Mouse (Mus musculus) brain, embryonic 14.5 days (tissue): ENCODE measurements around the gene Olfr877. TPM values are rescaled to one million over a fixed set of nuclear protein-coding genes. Genes with fewer than 3 reads are reported as not detected.

ENCODE experiments used
- DNase-seq: peaks from one replicate; pipeline ENCODE4 v3.0.0-alpha.2; 2011; ENCODE audit warnings: low read depth
- CTCF ChIP-seq: fragments of 200-500 bp; IDR thresholded peaks from 2 replicates; pipeline ENCODE4 v1.5.1; 2012; ENCODE audit warnings: inconsistent platforms, mild to moderate bottlenecking, moderate library complexity, borderline replicate concordance; ENCODE audit not compliant: insufficient read depth, insufficient read length; ENCODE audit errors: extremely low read depth
- POLR2A ChIP-seq: fragments of 200-500 bp; IDR thresholded peaks from 2 replicates; pipeline ENCODE4 v1.6.1; 2012; ENCODE audit warnings: mild to moderate bottlenecking, inconsistent platforms, borderline replicate concordance; ENCODE audit not compliant: poor library complexity, insufficient read depth, insufficient read length, severe bottlenecking; ENCODE audit errors: extremely low read depth
- polyA plus RNA-seq: library from polyadenylated mRNA; depleted of rRNA; stranded (reverse); fragments of >200 nt; gene quantifications from 2 replicates; pipeline ENCODE4 v1.2.3, GENCODE M21; 2012; rRNA removed

Gene Olfr877
- not detected in 2 replicates for polyA plus RNA-seq

GRCm38 (mm10) chr9:37853969-37854368, at the start of gene Olfr877:
Gene Olfr877, plus strand, starts transcription at chr9:37854269.
- TF ChIP-seq POLR2A, result no peak
- TF ChIP-seq CTCF, result no peak
- DNase-seq, result no peak

GRCm38 (mm10) chr9:37807235-37807634, 46.8 kb upstream of the Olfr877 start:
- no peak for DNase-seq
- TF ChIP-seq CTCF (no peak), POLR2A (no peak)

- no peak for DNase-seq
- TF ChIP-seq CTCF (no peak), POLR2A (no peak)
Observed at GRCm38 (mm10) chr9:37808456-37808855, 45.6 kb upstream of the Olfr877 start.

GRCm38 (mm10) chr9:37808976-37809375, 45.1 kb upstream of the Olfr877 start:
- DNase-seq, result peak; percentile 14
- no peak for TF ChIP-seq CTCF

- TF ChIP-seq CTCF, result no peak
- DNase-seq, result peak; percentile 60
Observed at GRCm38 (mm10) chr9:37814696-37815095, 39.4 kb upstream of the Olfr877 start.

- no peak for DNase-seq
- no peak for TF ChIP-seq POLR2A
- no peak for TF ChIP-seq CTCF
Observed at GRCm38 (mm10) chr9:37829881-37830280, 24.2 kb upstream of the Olfr877 start.

GRCm38 (mm10) chr9:37833341-37833740, 20.7 kb upstream of the Olfr877 start:
- TF ChIP-seq CTCF, result no peak
- no peak for TF ChIP-seq POLR2A
- no peak for DNase-seq

- DNase-seq, result no peak
- TF ChIP-seq POLR2A (no peak), CTCF (no peak)
Observed at GRCm38 (mm10) chr9:37849267-37849666, 4.8 kb upstream of the Olfr877 start.

- DNase-seq, result no peak
- TF ChIP-seq CTCF (no peak), POLR2A (no peak)
Observed at GRCm38 (mm10) chr9:37863325-37863724, 9.3 kb downstream of the Olfr877 start.

GRCm38 (mm10) chr9:37870246-37870645, 16.2 kb downstream of the Olfr877 start:
- TF ChIP-seq CTCF (no peak), POLR2A (no peak)
- DNase-seq, result peak; percentile 3

GRCm38 (mm10) chr9:37871097-37871496, 17.0 kb downstream of the Olfr877 start:
- no peak for TF ChIP-seq POLR2A
- no peak for DNase-seq

- no peak for DNase-seq
- TF ChIP-seq POLR2A (no peak), CTCF (no peak)
Observed at GRCm38 (mm10) chr9:37871536-37871935, 17.5 kb downstream of the Olfr877 start.

- DNase-seq, result peak; percentile 58
- TF ChIP-seq CTCF (no peak), POLR2A (no peak)
Observed at GRCm38 (mm10) chr9:37890960-37891359, 36.9 kb downstream of the Olfr877 start.

- TF ChIP-seq CTCF (no peak), POLR2A (no peak)
- no peak for DNase-seq
Observed at GRCm38 (mm10) chr9:37896661-37897060, 42.6 kb downstream of the Olfr877 start, which contains the start of gene Olfr145. Gene Olfr145, plus strand, starts transcription at chr9:37896724.

GRCm38 (mm10) chr9:37905555-37905954, 51.5 kb downstream of the Olfr877 start:
- DNase-seq, result no peak
- no peak for TF ChIP-seq POLR2A
- TF ChIP-seq CTCF, result no peak

Other genes with a start within 250 kb of the Olfr877 start
- 4.4 and 4.8 TPM in 2 replicates for gene Spa17, start 240.5 kb upstream of the Olfr877 start, polyA plus RNA-seq
- 49.7 and 52.0 TPM in 2 replicates for gene Tbrg1, start 197.0 kb upstream of the Olfr877 start, polyA plus RNA-seq
- 0.13 and 3.2 TPM in 2 replicates for gene Panx3, start 185.0 kb upstream of the Olfr877 start, polyA plus RNA-seq
- not detected in 2 replicates for gene Olfr160, start 138.0 kb upstream of the Olfr877 start, polyA plus RNA-seq
- 0.10 TPM in 1 of 2 replicates, not detected in the other for gene Olfr874, start 109.2 kb upstream of the Olfr877 start, polyA plus RNA-seq
- gene Olfr875, start 82.4 kb upstream of the Olfr877 start, polyA plus RNA-seq, result 0.03 TPM in 1 of 2 replicates, not detected in the other
- gene Olfr876, start 51.2 kb upstream of the Olfr877 start, polyA plus RNA-seq, result not detected in 2 replicates
- gene Olfr145, start 42.5 kb downstream of the Olfr877 start, polyA plus RNA-seq, result not detected in 2 replicates
- gene Olfr878, start 63.6 kb downstream of the Olfr877 start, polyA plus RNA-seq, result not detected in 2 replicates
- not detected in 2 replicates for gene Olfr881, start 137.6 kb downstream of the Olfr877 start, polyA plus RNA-seq
- not detected in 2 replicates for gene Olfr883, start 171.5 kb downstream of the Olfr877 start, polyA plus RNA-seq
- gene Olfr884, start 192.3 kb downstream of the Olfr877 start, polyA plus RNA-seq, result not detected in 2 replicates
- gene Olfr885, start 207.1 kb downstream of the Olfr877 start, polyA plus RNA-seq, result not detected in 2 replicates
- not detected in 2 replicates for gene Olfr887, start 229.8 kb downstream of the Olfr877 start, polyA plus RNA-seq